Mouse (Mus musculus) thymus, adult 2 months (tissue): ENCODE measurements around the gene Ndufa13. TPM values are rescaled to one million over a fixed set of nuclear protein-coding genes. Genes with fewer than 3 reads are reported as not detected.

Experiments used
- DNase-seq: peaks from one replicate; pipeline ENCODE4 v3.0.0; 2021
- H3K27ac ChIP-seq: fragments of 200-500 bp; 2 replicates; pipeline ENCODE4 v1.5.1; 2012; ENCODE audit warnings: low read length, control low read depth; ENCODE audit not compliant: control insufficient read depth, insufficient read depth
- H3K27me3 ChIP-seq: fragments of 200-500 bp; 2 replicates; pipeline ENCODE4 v1.6.1; 2012; ENCODE audit warnings: mild to moderate bottlenecking, low read length, moderate library complexity, mixed read lengths; ENCODE audit not compliant: control insufficient read depth, insufficient read depth
- H3K36me3 ChIP-seq: fragments of 200-500 bp; 2 replicates; pipeline ENCODE4 v1.6.1; 2012; ENCODE audit warnings: mild to moderate bottlenecking, low read length, moderate library complexity; ENCODE audit not compliant: control insufficient read depth, insufficient read depth
- H3K4me1 ChIP-seq: fragments of 200-500 bp; replicated peaks from 2 replicates; pipeline ENCODE4 v1.6.1; 2012; ENCODE audit warnings: low read length; ENCODE audit not compliant: control insufficient read depth, insufficient read depth
- H3K4me3 ChIP-seq: fragments of 200-500 bp; 2 replicates; pipeline ENCODE4 v1.5.1; 2012; ENCODE audit warnings: mild to moderate bottlenecking, low read length, control low read depth, moderate library complexity; ENCODE audit not compliant: control insufficient read depth, insufficient read depth
- CTCF ChIP-seq: fragments of 200-500 bp; IDR thresholded peaks from 2 replicates; pipeline ENCODE4 v1.5.1; 2012; ENCODE audit warnings: mild to moderate bottlenecking, control low read depth, low read length, moderate library complexity, borderline replicate concordance; ENCODE audit not compliant: control insufficient read depth, poor library complexity, insufficient read depth; ENCODE audit errors: extremely low read depth
- POLR2A ChIP-seq: fragments of 200-500 bp; IDR thresholded peaks from 2 replicates; pipeline ENCODE4 v1.6.1; 2012; ENCODE audit warnings: mild to moderate bottlenecking, low read length, control low read depth, moderate library complexity; ENCODE audit not compliant: control insufficient read depth, poor library complexity, insufficient read depth; ENCODE audit errors: extremely low read depth
- WGBS: fragments of 180-500 bp; shearing (Covaris S2); methylation state at CpG from one replicate; pipeline ENCODE4 v1.1.7; 2018; 5-methylcytosine and 5-hydroxymethylcytosine counted together
- polyA plus RNA-seq: library from polyadenylated mRNA; depleted of rRNA; stranded (reverse); fragments of >200 nt; gene quantifications from 2 replicates; pipeline ENCODE4 v1.2.3, GENCODE M21; 2012

The Ndufa13 gene
- polyA plus RNA-seq, 1 experiment = 150 TPM

DNA sequence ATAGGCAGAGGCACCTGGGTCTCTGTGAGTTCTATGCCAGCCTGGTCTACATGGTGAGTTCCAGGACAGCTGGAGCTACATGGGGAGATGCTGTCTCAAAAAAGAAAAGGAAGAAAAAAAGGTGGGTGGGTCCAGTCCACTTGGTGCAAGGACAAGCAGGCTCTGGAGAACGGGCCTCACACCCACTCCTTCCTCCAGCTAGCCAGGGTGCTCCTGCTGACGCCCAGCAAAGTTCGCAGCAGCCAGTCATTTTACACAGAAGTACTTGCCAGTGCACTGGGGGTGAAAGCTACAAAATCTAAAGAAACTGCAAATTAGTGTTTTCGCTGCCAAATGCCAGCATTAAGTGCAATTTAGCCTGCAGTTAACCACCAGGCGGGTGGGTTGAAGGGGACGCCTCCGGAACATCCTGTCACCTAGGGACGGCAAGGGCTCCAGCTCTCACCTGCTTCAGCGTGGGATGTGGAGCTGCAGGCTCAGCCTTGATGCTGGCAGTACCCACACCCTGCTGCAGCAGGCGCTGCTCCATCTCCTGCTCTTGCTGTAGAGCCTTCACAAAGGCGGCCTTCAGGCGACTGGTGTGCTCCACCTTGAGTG is 10.2 kb upstream of the Ndufa13 start:
- H3K27ac ChIP-seq = no peak overlapping the region
- H3K36me3 ChIP-seq = peaks cover 70% of the 10 kb centered on the region
- TF ChIP-seq POLR2A = no peak
- TF ChIP-seq CTCF = no peak
- H3K4me1 ChIP-seq = no peaks in the 10 kb centered on the region
- H3K4me3 ChIP-seq = no peak overlapping the region
- no peak for DNase-seq
- WGBS = 95% methylated on average over 12 of the region's 12 CpGs
- H3K27me3 ChIP-seq = no peaks in the 10 kb centered on the region

DNA sequence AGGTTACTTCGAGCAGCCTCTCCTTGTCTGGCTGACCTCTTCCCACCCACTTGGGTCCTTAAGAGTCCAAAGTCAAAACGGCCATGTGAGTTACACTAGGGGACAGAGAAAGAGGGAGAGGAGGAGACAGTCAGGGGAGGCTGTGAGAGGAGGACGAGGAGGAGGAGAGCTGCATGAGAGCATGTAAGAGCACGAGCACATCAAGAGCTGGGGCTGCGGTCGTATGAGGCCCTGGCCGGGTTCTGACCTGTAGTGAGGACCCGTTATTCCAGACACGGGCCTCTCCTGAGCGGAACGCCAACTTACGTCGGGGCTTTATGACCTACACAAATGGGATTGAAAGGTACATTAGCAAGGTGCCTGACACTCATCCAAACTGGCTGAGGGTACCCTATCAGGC is 9.6 kb upstream of the Ndufa13 start:
- Histone ChIP-seq H3K4me3 (no peak overlapping the region), H3K36me3 (peaks cover 70% of the 10 kb centered on the region), H3K27ac (no peak overlapping the region), H3K4me1 (no peaks in the 10 kb centered on the region), H3K27me3 (no peaks in the 10 kb centered on the region)
- TF ChIP-seq POLR2A = no peak
- no peak for TF ChIP-seq CTCF
- DNase-seq = no peak
- 95% methylated on average over 13 of the region's 13 CpGs for WGBS

DNA sequence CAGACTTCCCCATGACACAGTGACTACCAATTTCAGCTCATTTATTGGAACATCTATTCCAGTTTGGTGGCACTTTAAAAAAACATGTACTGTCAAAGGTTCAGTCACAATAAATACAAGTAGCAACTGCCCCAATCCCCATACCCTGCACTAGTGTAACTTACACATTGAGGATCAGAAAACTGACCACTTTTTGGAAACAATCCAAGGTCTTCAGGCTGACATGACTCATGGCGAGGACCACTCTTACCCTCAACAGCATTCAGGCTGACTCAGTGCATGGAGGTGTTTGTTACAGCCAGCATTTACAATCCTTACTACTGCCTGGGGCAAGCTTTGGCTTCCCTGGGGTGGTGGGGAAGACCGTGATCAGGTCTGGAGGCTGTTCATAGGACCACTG is 4.7 kb upstream of the Ndufa13 start:
- WGBS = 92% methylated on average over 2 of the region's 2 CpGs
- no peaks in the 10 kb centered on the region for H3K27me3 ChIP-seq
- no peak for DNase-seq
- H3K4me1 ChIP-seq = no peaks in the 10 kb centered on the region
- no peak overlapping the region for H3K4me3 ChIP-seq
- peaks cover 37% of the 10 kb centered on the region for H3K36me3 ChIP-seq
- TF ChIP-seq CTCF (no peak), POLR2A (no peak)
- no peak overlapping the region for H3K27ac ChIP-seq

DNA sequence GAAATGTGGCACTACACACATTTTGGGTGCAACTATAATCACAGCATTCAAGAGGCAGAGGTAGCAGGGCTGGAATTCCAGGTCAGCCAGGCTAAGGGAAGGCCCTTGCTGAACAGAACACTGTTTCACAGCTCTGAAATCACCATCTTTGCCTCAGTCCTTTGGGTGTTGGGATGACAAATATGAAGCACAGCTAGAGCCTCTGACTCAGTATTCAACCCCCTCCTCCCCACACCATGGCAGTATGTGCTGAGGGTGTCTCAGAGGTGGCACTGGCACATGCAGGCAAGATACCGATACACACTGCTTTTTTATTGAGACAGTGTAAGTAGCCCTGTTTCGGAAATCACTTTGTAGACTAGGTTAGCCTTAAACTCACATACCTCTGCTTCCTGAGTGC is 3.9 kb upstream of the Ndufa13 start:
- H3K36me3 ChIP-seq = peaks cover 29% of the 10 kb centered on the region
- no peak for DNase-seq
- no peaks in the 10 kb centered on the region for H3K4me1 ChIP-seq
- TF ChIP-seq CTCF (no peak), POLR2A (no peak)
- H3K27me3 ChIP-seq = no peaks in the 10 kb centered on the region
- no peak overlapping the region for H3K4me3 ChIP-seq
- no peak overlapping the region for H3K27ac ChIP-seq
- WGBS = 95% methylated on average over 2 of the region's 2 CpGs

GRCm38 (mm10) chr8:69904096-69904495 is 1.7 kb upstream of the Ndufa13 start:
- Histone ChIP-seq H3K36me3 (peaks cover 9% of the 10 kb centered on the region; the same call in 1 of the 2 replicates), H3K4me1 (peaks cover 2% of the 10 kb centered on the region)
- 93% methylated on average over 8 of the region's 8 CpGs for WGBS

GRCm38 (mm10) chr8:69903063-69903542 is 745 bp upstream of the Ndufa13 start:
- TF ChIP-seq CTCF (0 out of 2 replicates have a peak, but pooled peaks have one; percentile 51), POLR2A (peak; percentile 84)
- peaks cover 2% of the 10 kb centered on the region for H3K4me1 ChIP-seq
- no peaks in the 10 kb centered on the region; the same call in 1 of the 2 replicates for H3K36me3 ChIP-seq
- H3K27ac ChIP-seq = peak overlapping the region; percentile 26
- no peaks in the 10 kb centered on the region for H3K27me3 ChIP-seq
- WGBS = under 1% methylated on average over 45 of the region's 45 CpGs
- peak; percentile 98 for DNase-seq
- peak overlapping the region; percentile 87 for H3K4me3 ChIP-seq

More at GRCm38 (mm10) chr8:69904096-69904495, 1.7 kb upstream of the Ndufa13 start:
- no peak for TF ChIP-seq POLR2A
- no peak for TF ChIP-seq CTCF
- DNase-seq = no peak
- no peak overlapping the region for H3K27ac ChIP-seq
- H3K27me3 ChIP-seq = no peaks in the 10 kb centered on the region
- H3K4me3 ChIP-seq = no peak overlapping the region

DNA sequence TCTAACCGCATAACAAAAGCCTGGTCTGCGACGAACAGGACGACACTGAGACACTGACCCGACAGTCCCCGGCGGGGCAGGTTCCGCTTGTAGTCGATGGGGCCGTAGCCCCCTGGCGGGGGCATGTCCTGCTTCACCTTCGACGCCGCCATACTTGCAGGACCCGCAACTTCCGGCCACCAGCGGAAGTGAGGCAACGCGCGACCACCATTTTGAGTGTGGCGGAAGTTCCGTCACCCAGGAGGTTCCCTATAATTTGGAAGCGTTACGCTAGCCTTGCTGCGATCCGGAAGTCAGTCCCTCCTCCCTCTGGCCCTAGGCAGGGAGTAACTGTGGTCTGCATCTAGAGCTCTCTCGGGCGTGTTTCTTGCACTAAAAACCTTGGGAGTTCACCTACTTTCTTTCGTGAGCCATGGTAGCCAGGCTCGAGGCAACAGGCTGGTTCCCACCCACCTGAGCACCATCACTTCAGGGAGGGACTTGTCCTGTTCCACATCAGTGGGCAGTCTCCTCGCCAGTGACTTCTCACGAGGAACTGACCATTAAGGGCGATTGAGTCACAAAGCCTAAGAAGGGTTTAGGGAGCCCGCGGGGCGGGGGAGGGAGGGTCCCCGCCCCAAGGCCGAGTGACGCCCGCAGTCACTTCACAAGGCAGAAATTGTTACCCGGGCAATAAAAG is 735 bp downstream of the Ndufa13 start:
- peak; percentile 98 for DNase-seq
- H3K4me3 ChIP-seq = peak overlapping the region; percentile 87
- H3K4me1 ChIP-seq = peaks cover 2% of the 10 kb centered on the region
- H3K27me3 ChIP-seq = no peaks in the 10 kb centered on the region
- H3K36me3 ChIP-seq = no peaks in the 10 kb centered on the region
- H3K27ac ChIP-seq = peak overlapping the region; percentile 63
- WGBS = 2% methylated on average over 41 of the region's 41 CpGs
- peak; percentile 96 for TF ChIP-seq CTCF
- TF ChIP-seq POLR2A = peak; percentile 87
